In the genomic region with DNA sequence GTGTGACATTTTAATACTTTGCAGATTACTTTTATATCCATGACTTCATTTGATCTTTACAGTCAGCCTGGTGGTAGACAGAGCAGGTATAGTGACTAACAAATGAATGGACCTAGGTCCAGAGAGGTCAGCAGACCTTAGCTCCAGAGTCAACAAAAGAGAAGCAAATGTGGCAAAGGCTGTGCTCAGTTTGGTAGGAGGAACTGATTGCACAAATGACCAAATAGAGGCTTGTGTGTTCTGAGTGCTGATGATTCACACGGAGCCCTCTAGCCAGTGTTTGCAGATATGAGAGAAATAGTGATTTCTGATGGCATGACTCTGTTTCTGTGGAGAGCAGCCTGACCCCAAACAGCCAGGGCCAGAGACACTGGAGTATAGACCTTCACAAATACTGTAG, we compare ENCODE assay signal across 16 mouse cellular contexts. TPM values are rescaled to one million over a fixed set of nuclear protein-coding genes. Genes with fewer than 3 reads are reported as not detected.
DNase-seq lines count a peak whose midpoint lies in the region; ATAC-seq and TF ChIP-seq lines count a peak whose summit lies in the region.
"Had no signal": no experiment of that assay in that cellular context is flagged by ENCODE, and none has a peak within 500 bp of the region (broad histone marks: within the 10 kb centered on the region; RNA-seq: fewer than 3 reads in every experiment).

No protein-coding gene starts in this region.

- 0 out of 2 replicates have a peak overlapping the region, but pooled peaks have one; percentile 16 for H3K27ac ChIP-seq in heart, embryonic 12.5 days (ENCODE audit: poor library complexity, severe bottlenecking)
- H3K27ac ChIP-seq in liver, embryonic 14.5 days, result no peak overlapping the region
- H3K27ac ChIP-seq: forebrain, embryonic 10.5 days; midbrain, embryonic 15.5 days; neural tube, embryonic 13.5 days had no signal

- 42% methylated on average over 1 of the region's 1 CpGs for WGBS in heart, embryonic 12.5 days
- WGBS in liver, embryonic 14.5 days (ENCODE audit: insufficient replicate concordance), result 34% methylated on average over 1 of the region's 1 CpGs

- TF ChIP-seq EP300 in liver, embryonic 14.5 days (IDR thresholded peaks at IDR 0.05; ENCODE audit: low read depth), result no peak

- no peak for TF ChIP-seq CTCF in liver, embryonic 14.5 days (IDR thresholded peaks at IDR 0.05; ENCODE audit: low read depth)

- no peak for ATAC-seq in heart, embryonic 12.5 days (ENCODE audit: insufficient number of reproducible peaks, low FRiP score)
- ATAC-seq in liver, embryonic 14.5 days (ENCODE audit: insufficient read depth), result peak; percentile 74
- no peak for ATAC-seq in granulocyte monocyte progenitor cell, adult 5-6 weeks (replicated peaks; ENCODE audit: poor library complexity, severe bottlenecking)
- ATAC-seq: CD4-positive, CD25-positive, alpha-beta regulatory T cell, adult 4 months; hindbrain, embryonic 16.5 days; midbrain, embryonic 15.5 days had no signal

- no peaks in the 10 kb centered on the region for H3K36me3 ChIP-seq in heart, embryonic 12.5 days
- H3K36me3 ChIP-seq in liver, embryonic 14.5 days (replicated peaks; ENCODE audit: control insufficient read depth, insufficient read depth, low read depth), result no peaks in the 10 kb centered on the region
- H3K36me3 ChIP-seq: forebrain, embryonic 10.5 days; midbrain, embryonic 15.5 days; neural tube, embryonic 13.5 days had no signal

- no peak overlapping the region for H3K9ac ChIP-seq in heart, embryonic 12.5 days
- H3K9ac ChIP-seq in liver, embryonic 14.5 days (replicated peaks), result no peak overlapping the region
- H3K9ac ChIP-seq: midbrain, embryonic 15.5 days; neural tube, embryonic 13.5 days had no signal

- no peaks in the 10 kb centered on the region for H3K9me3 ChIP-seq in heart, embryonic 12.5 days (replicated peaks)
- H3K9me3 ChIP-seq in liver, embryonic 14.5 days (ENCODE audit: control insufficient read depth, low read length), result no peaks in the 10 kb centered on the region
- H3K9me3 ChIP-seq: forebrain, embryonic 10.5 days; midbrain, embryonic 15.5 days; neural tube, embryonic 13.5 days had no signal

- no peak overlapping the region for H3K4me3 ChIP-seq in heart, embryonic 12.5 days
- H3K4me3 ChIP-seq in liver, embryonic 14.5 days (ENCODE audit: insufficient read depth in 1 of 2, low read depth in 2 of 2, low read length in 2 of 2), result no peak overlapping the region
- H3K4me3 ChIP-seq: forebrain, embryonic 10.5 days; midbrain, embryonic 15.5 days; neural tube, embryonic 13.5 days had no signal

- H3K4me2 ChIP-seq in heart, embryonic 12.5 days, result no peak overlapping the region
- no peak overlapping the region for H3K4me2 ChIP-seq in liver, embryonic 14.5 days (ENCODE audit: low read depth)
- H3K4me2 ChIP-seq: midbrain, embryonic 15.5 days; neural tube, embryonic 13.5 days had no signal

- peaks cover 8% of the 10 kb centered on the region for H3K27me3 ChIP-seq in heart, embryonic 12.5 days (replicated peaks)
- no peaks in the 10 kb centered on the region for H3K27me3 ChIP-seq in liver, embryonic 14.5 days (ENCODE audit: control insufficient read depth, insufficient read depth, low read length)
- H3K27me3 ChIP-seq: midbrain, embryonic 15.5 days; neural tube, embryonic 13.5 days had no signal

- H3K4me1 ChIP-seq in heart, embryonic 12.5 days (replicated peaks), result peaks cover 15% of the 10 kb centered on the region
- H3K4me1 ChIP-seq in liver, embryonic 14.5 days (replicated peaks; ENCODE audit: control insufficient read depth in 2 of 2, insufficient read depth in 2 of 2, low read length in 1 of 2), result peaks cover 0 to 8% of the 10 kb centered on the region in 2 experiments; a peak in 1 of 4 replicates
- H3K4me1 ChIP-seq: forebrain, embryonic 10.5 days; midbrain, embryonic 15.5 days; neural tube, embryonic 13.5 days had no signal

- no peak for DNase-seq in heart, postnatal 25 days (ENCODE audit: low spot score)
- peak; percentile 29 to 32 for DNase-seq in urinary bladder, postnatal 36 days (ENCODE audit: low spot score in 2 of 2)
- DNase-seq in urinary bladder, adult 2 months (ENCODE audit: low spot score), result no peak
- DNase-seq in liver, embryonic 14.5 days (ENCODE audit: low read depth in 3 of 3, low spot score in 3 of 3), result peak; percentile 10 to 25 (median 13)
- DNase-seq in gastrocnemius, adult 8-10 months (ENCODE audit: low spot score in 2 of 2), result no peak
- DNase-seq in gastrocnemius, postnatal 14 days, result no peak
- DNase-seq: layer of hippocampus, postnatal 36 days; thymus, postnatal 14 days had no signal

- intact Hi-C loops in heart, postnatal 25 days (cut with DNase I), result no loop called here
- intact Hi-C loops in gastrocnemius, postnatal 14 days (cut with DNase I; ENCODE audit: low total_unique reads), result no loop called here

RNA-seq across cellular contexts. Expression of a gene that starts 33.1 kb away (rescaled TPM):
- 2.5 and 2.6 TPM in 2 replicates for polyA plus RNA-seq in heart, embryonic 12.5 days (2016; fragmentation: Nextera tagmentation; extraction: Ambion mirVana)
- total RNA-seq in heart, postnatal 25 days (2021), result not detected
- polyA plus RNA-seq in urinary bladder, adult 2 months (2012; rRNA removed), result 4.0 and 4.2 TPM in 2 replicates
- 0.05 and 0.07 TPM in 2 replicates for polyA plus RNA-seq in liver, embryonic 14.5 days (2012; rRNA removed)
- polyA plus RNA-seq in liver, embryonic 14.5 days (2014; fragmentation: Nextera tagmentation; extraction: Ambion mirVana), result 0.08 TPM in 1 of 2 replicates, not detected in the other
- total RNA-seq in granulocyte monocyte progenitor cell, adult 5-6 weeks (2014; fragmentation: Nextera tagmentation), result not detected in 2 replicates
- total RNA-seq in granulocyte monocyte progenitor cell, adult 5-6 weeks (2017), result not detected in 2 replicates
- total RNA-seq in gastrocnemius, adult 8-10 months (2022), result not detected
- not detected for total RNA-seq in gastrocnemius, postnatal 14 days (2021)
- total RNA-seq: gastrocnemius, adult 18-20 months had no signal
- polyA plus RNA-seq: CD4-positive, CD25-positive, alpha-beta regulatory T cell, adult 4 months had no signal

Comparison
In these comparisons a context has a peak if more than half of its experiments do, and no peak if none do; other contexts are left out.
1. DNase-seq: peak in urinary bladder, postnatal 36 days (2 of 2) and liver, embryonic 14.5 days (3 of 3); none in heart, postnatal 25 days (single experiment), urinary bladder, adult 2 months (single experiment), gastrocnemius, adult 8-10 months (0 of 2) and gastrocnemius, postnatal 14 days (single experiment).